ENCODE assay signal across 10 mouse cellular contexts in genomic region chr1:165834633-165834975, GRCm38 (mm10). TPM values are rescaled to one million over a fixed set of nuclear protein-coding genes. Genes with fewer than 3 reads are reported as not detected.
DNase-seq lines count a peak whose midpoint lies in the region; ATAC-seq and TF ChIP-seq lines count a peak whose summit lies in the region.
"Had no signal": no experiment of that assay in that cellular context is flagged by ENCODE, and none has a peak within 500 bp of the region (broad histone marks: within the 10 kb centered on the region; RNA-seq: fewer than 3 reads in every experiment).

No protein-coding gene starts in this region.

- peaks cover 25% of the 10 kb centered on the region for H3K4me1 ChIP-seq in kidney, embryonic 16.5 days (ENCODE audit: insufficient read depth, low read length)
- peaks cover 5% of the 10 kb centered on the region; the same call in 1 of the 2 replicates for H3K4me1 ChIP-seq in forebrain, postnatal 0 days (ENCODE audit: insufficient read depth)
- H3K4me1 ChIP-seq in limb, embryonic 15.5 days = peaks cover 27% of the 10 kb centered on the region
- H3K4me1 ChIP-seq in stomach, embryonic 14.5 days (ENCODE audit: control insufficient read depth, insufficient read depth, low read length) = peaks cover 14% of the 10 kb centered on the region

- 16% methylated on average over 12 of the region's 12 CpGs for WGBS in kidney, embryonic 16.5 days
- 21% methylated on average over 12 of the region's 12 CpGs for WGBS in forebrain, postnatal 0 days
- 10% methylated on average over 12 of the region's 12 CpGs for WGBS in limb, embryonic 15.5 days
- 24% methylated on average over 12 of the region's 12 CpGs for WGBS in stomach, embryonic 14.5 days

- DNase-seq in kidney, adult 18-20 months = no peak
- DNase-seq in forebrain, postnatal 0 days = peak; percentile 27
- DNase-seq in layer of hippocampus, adult 8-10 months (ENCODE audit: low spot score in 2 of 2) = no peak
- DNase-seq in urinary bladder, postnatal 10 days (ENCODE audit: low spot score) = no peak
- no peak for DNase-seq in layer of hippocampus, adult 18-20 months (ENCODE audit: low spot score in 2 of 2)
- DNase-seq: cerebellum, postnatal 10 days had no signal

- H3K9ac ChIP-seq in kidney, embryonic 16.5 days (replicated peaks; ENCODE audit: low read length) = no peak overlapping the region
- 0 out of 2 replicates have a peak overlapping the region, but pooled peaks have one; percentile 25 for H3K9ac ChIP-seq in forebrain, postnatal 0 days
- no peak overlapping the region for H3K9ac ChIP-seq in limb, embryonic 15.5 days
- H3K9ac ChIP-seq in stomach, embryonic 14.5 days (replicated peaks; ENCODE audit: low read depth, low read length) = no peak overlapping the region
- H3K9ac ChIP-seq: heart, embryonic 15.5 days had no signal

- no peak for ATAC-seq in kidney, embryonic 16.5 days (ENCODE audit: low FRiP score, low TSS enrichment)
- no peak for ATAC-seq in forebrain, postnatal 0 days
- ATAC-seq in limb, embryonic 15.5 days (ENCODE audit: insufficient number of reproducible peaks, low FRiP score, low TSS enrichment, low read depth) = no peak
- ATAC-seq in stomach, embryonic 14.5 days (ENCODE audit: insufficient number of reproducible peaks, insufficient read depth, low FRiP score, low read depth) = no peak

- TF ChIP-seq CTCF in forebrain, postnatal 0 days (IDR thresholded peaks at IDR 0.05; ENCODE audit: low read depth) = no peak

- H3K9me3 ChIP-seq in kidney, embryonic 16.5 days (ENCODE audit: low read length) = no peaks in the 10 kb centered on the region
- no peaks in the 10 kb centered on the region for H3K9me3 ChIP-seq in forebrain, postnatal 0 days (ENCODE audit: low read length)
- no peaks in the 10 kb centered on the region for H3K9me3 ChIP-seq in limb, embryonic 15.5 days
- no peaks in the 10 kb centered on the region for H3K9me3 ChIP-seq in stomach, embryonic 14.5 days (ENCODE audit: control insufficient read depth, low read depth, low read length)
- H3K9me3 ChIP-seq: heart, embryonic 15.5 days had no signal

- peak overlapping the region; percentile 45 for H3K4me2 ChIP-seq in kidney, embryonic 16.5 days (replicated peaks; ENCODE audit: low read depth, low read length)
- H3K4me2 ChIP-seq in forebrain, postnatal 0 days (ENCODE audit: low read depth) = peak overlapping the region; percentile 31
- peak overlapping the region; percentile 40 for H3K4me2 ChIP-seq in limb, embryonic 15.5 days
- peak overlapping the region; percentile 19 for H3K4me2 ChIP-seq in stomach, embryonic 14.5 days (replicated peaks; ENCODE audit: low read depth, low read length)

- no peak overlapping the region for H3K27ac ChIP-seq in kidney, embryonic 16.5 days (ENCODE audit: low read length)
- H3K27ac ChIP-seq in forebrain, postnatal 0 days (ENCODE audit: low read depth, low read length) = no peak overlapping the region
- H3K27ac ChIP-seq in limb, embryonic 15.5 days = no peak overlapping the region
- no peak overlapping the region for H3K27ac ChIP-seq in stomach, embryonic 14.5 days (ENCODE audit: low read length)
- H3K27ac ChIP-seq: heart, embryonic 15.5 days had no signal

- no peaks in the 10 kb centered on the region for H3K36me3 ChIP-seq in kidney, embryonic 16.5 days (ENCODE audit: insufficient read depth, low read length)
- no peaks in the 10 kb centered on the region for H3K36me3 ChIP-seq in forebrain, postnatal 0 days (ENCODE audit: insufficient read depth)
- no peaks in the 10 kb centered on the region for H3K36me3 ChIP-seq in limb, embryonic 15.5 days
- H3K36me3 ChIP-seq in stomach, embryonic 14.5 days (ENCODE audit: control insufficient read depth, insufficient read depth, low read length) = no peaks in the 10 kb centered on the region
- H3K36me3 ChIP-seq: heart, embryonic 15.5 days had no signal

- peak overlapping the region; percentile 7; the same call in 1 of the 2 replicates for H3K4me3 ChIP-seq in kidney, embryonic 16.5 days (ENCODE audit: low read length)
- H3K4me3 ChIP-seq in forebrain, postnatal 0 days (ENCODE audit: low read depth, low read length) = peak overlapping the region; percentile 14
- peak overlapping the region; percentile 3; the same call in 1 of the 2 replicates for H3K4me3 ChIP-seq in limb, embryonic 15.5 days
- no peak overlapping the region for H3K4me3 ChIP-seq in stomach, embryonic 14.5 days (ENCODE audit: low read depth, low read length)
- H3K4me3 ChIP-seq: heart, embryonic 15.5 days had no signal

- H3K27me3 ChIP-seq in kidney, embryonic 16.5 days (ENCODE audit: insufficient read depth, low read length) = 0 out of 2 replicates have a peak, but pooled peaks cover 7% of the 10 kb centered on the region
- no peaks in the 10 kb centered on the region; the same call in 1 of the 2 replicates for H3K27me3 ChIP-seq in forebrain, postnatal 0 days (ENCODE audit: insufficient read depth, low read length)
- H3K27me3 ChIP-seq in limb, embryonic 15.5 days = peaks cover 2% of the 10 kb centered on the region
- H3K27me3 ChIP-seq in stomach, embryonic 14.5 days (ENCODE audit: control insufficient read depth, insufficient read depth, low read length) = no peaks in the 10 kb centered on the region

RNA-seq across cellular contexts. Expression of gene Cd247, which starts 46.1 kb away (rescaled TPM):
- polyA plus RNA-seq in kidney, embryonic 16.5 days (2015; fragmentation: Nextera tagmentation; extraction: Ambion mirVana) = 0.91 and 1.6 TPM in 2 replicates
- total RNA-seq in forebrain, postnatal 0 days (2014; rRNA removed) = 0.14 TPM in 1 of 2 replicates, not detected in the other
- 0.28 and 0.67 TPM in 2 replicates for polyA plus RNA-seq in forebrain, postnatal 0 days (2015; fragmentation: Nextera tagmentation; extraction: Ambion mirVana)
- 0.61 and 0.96 TPM in 2 replicates for polyA plus RNA-seq in limb, embryonic 15.5 days (2015; fragmentation: Nextera tagmentation; extraction: Ambion mirVana)
- 0.80 and 1.5 TPM in 2 replicates for polyA plus RNA-seq in stomach, embryonic 14.5 days (2014; fragmentation: Nextera tagmentation; extraction: Ambion mirVana)
- under 1 TPM in 1 of 4 experiments, not detected in 3; 0.43 TPM for total RNA-seq in layer of hippocampus, adult 8-10 months (2022)
- total RNA-seq in layer of hippocampus, adult 18-20 months (2021) = not detected
